Mouse (Mus musculus): ENCODE data around the gene Olfr1315-ps1.

Gene Olfr1315-ps1

GRCm38 (mm10) chr2:112115340-112115739 lies at the start of gene Olfr1315-ps1:
TSS of gene Olfr1315-ps1 (minus strand) at chr2:112115440.
- in situ Hi-C loops (cut with MboI, MseI): no loop called here

DNA sequence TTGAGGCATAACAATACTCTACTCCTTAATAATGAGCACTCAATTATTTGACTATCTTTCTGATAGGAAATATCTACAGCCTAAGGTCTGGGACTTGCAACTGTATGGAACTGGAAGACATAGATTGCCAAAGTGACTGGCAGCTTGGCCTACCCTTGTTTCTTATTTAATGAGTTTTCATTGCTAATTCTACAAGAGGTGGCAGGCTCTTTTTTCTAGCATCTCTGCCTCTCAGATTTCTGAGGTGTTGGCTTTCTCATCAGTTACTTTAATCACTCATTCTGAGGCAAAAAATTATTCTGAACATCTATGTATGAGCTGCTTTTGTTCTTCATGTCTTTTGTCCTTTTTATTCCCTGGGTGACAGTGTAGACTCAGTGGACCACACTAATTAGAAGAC lies 38.7 kb upstream of the Olfr1315-ps1 start, which contains the start of gene Olfr1318:
TSS of gene Olfr1318 (plus strand) at position 301 of the 400 bp plus-strand sequence.
- in situ Hi-C loops (cut with MboI, MseI): no loop called here

GRCm38 (mm10) chr2:112140029-112140428 lies 24.8 kb upstream of the Olfr1315-ps1 start, which contains the start of gene Olfr1317:
TSS of gene Olfr1317 (plus strand) at chr2:112140329.
- in situ Hi-C loops (cut with MboI, MseI): no loop called here

DNA sequence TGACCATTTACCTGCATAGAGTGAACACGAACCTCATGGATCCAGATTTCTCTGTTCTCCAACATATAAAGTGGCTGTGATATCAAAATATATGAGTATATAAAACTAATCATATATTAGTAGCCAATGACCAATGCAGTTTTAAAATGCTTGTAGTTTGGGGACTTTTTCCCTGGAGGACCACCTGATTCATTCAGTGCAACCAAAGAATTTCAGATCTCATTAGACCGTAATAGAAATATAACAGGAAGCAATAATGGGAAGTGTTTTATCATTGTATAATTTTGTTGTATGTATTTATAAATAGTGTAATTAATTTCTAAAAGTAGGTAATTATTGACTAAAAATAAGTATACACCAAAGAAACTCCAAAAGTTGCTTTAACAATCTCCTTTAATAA lies 19.6 kb upstream of the Olfr1315-ps1 start, which contains the start of gene Olfr1316:
TSS of gene Olfr1316 (minus strand) at position 101 of the 400 bp plus-strand sequence.
- in situ Hi-C loops (cut with MboI, MseI): no loop called here

GRCm38 (mm10) chr2:112096681-112097080 lies 18.6 kb downstream of the Olfr1315-ps1 start, which contains the start of gene Olfr1314:
TSS of gene Olfr1314 (minus strand) at chr2:112096781.
- in situ Hi-C loops (cut with MboI, MseI): no loop called here

GRCm38 (mm10) chr2:112077743-112078142 lies 37.5 kb downstream of the Olfr1315-ps1 start, which contains the start of gene Olfr1313:
TSS of gene Olfr1313 (minus strand) at chr2:112077843.
- in situ Hi-C loops (cut with MboI, MseI): no loop called here
